ENCODE assay signal across 21 mouse cellular contexts in genomic region chr5:100711219-100711618, GRCm38 (mm10). TPM values are rescaled to one million over a fixed set of nuclear protein-coding genes. Genes with fewer than 3 reads are reported as not detected.
DNase-seq lines count a peak whose midpoint lies in the region; ATAC-seq and TF ChIP-seq lines count a peak whose summit lies in the region.
"Had no signal": no experiment of that assay in that cellular context is flagged by ENCODE, and none has a peak within 500 bp of the region (broad histone marks: within the 10 kb centered on the region; RNA-seq: fewer than 3 reads in every experiment).

No protein-coding gene starts in this region.

- intact Hi-C loops in heart, postnatal 10 days (cut with DNase I) = no loop called here

- H3K4me3 ChIP-seq in MEL (ENCODE audit: control insufficient read depth in 1 of 2, insufficient read depth in 1 of 2, low read depth in 2 of 2, low read length in 2 of 2) = 0 out of 4 replicates have a peak overlapping the region, but pooled peaks of 1 of the 2 experiments have one; percentile 5
- H3K4me3 ChIP-seq in limb, embryonic 10.5 days = no peak overlapping the region
- H3K4me3 ChIP-seq: embryonic facial prominence, embryonic 10.5 days; embryonic facial prominence, embryonic 12.5 days; forebrain, embryonic 13.5 days; forebrain, embryonic 15.5 days had no signal

- H3K9ac ChIP-seq in MEL (ENCODE audit: control insufficient read depth, low read depth, low read length, poor library complexity, severe bottlenecking) = no peak overlapping the region
- H3K9ac ChIP-seq: embryonic facial prominence, embryonic 12.5 days; forebrain, embryonic 13.5 days; forebrain, embryonic 15.5 days; forebrain, postnatal 0 days had no signal

- no peak for TF ChIP-seq CTCF in MEL (IDR thresholded peaks at IDR 0.05 in 2 of 3, conservative IDR thresholded peaks at IDR 0.05 in 1 of 3; ENCODE audit: control insufficient read depth in 1 of 3, insufficient read depth in 1 of 3, low read depth in 2 of 3, low read length in 3 of 3, poor library complexity in 1 of 3, severe bottlenecking in 1 of 3)

- DNase-seq in MEL (ENCODE audit: low read depth, low spot score) (peak; percentile 80), MEL-GATA-1-ER (ENCODE audit: extremely low read depth, low read depth) (peak; percentile 68)
- no peak for DNase-seq in limb, embryonic 10.5 days (ENCODE audit: low spot score)
- no peak for DNase-seq in heart, postnatal 10 days
- no peak for DNase-seq in embryo, embryonic 10.5 days (ENCODE audit: low spot score)
- no peak for DNase-seq in adrenal gland, postnatal 10 days
- DNase-seq: adrenal gland, adult 2 months; adrenal gland, postnatal 14 days; adrenal gland, postnatal 36 days; cerebellum, adult 11 months; cerebellum, adult 18-20 months; cerebellum, adult 8-10 months; cerebellum, adult 9-11 months; cerebellum, postnatal 14 days; cerebellum, postnatal 36 days; forebrain, postnatal 0 days had no signal

- peaks cover 0 to 16% of the 10 kb centered on the region in 2 experiments; a peak in 2 of 4 replicates for H3K4me1 ChIP-seq in MEL (ENCODE audit: control insufficient read depth in 1 of 2, insufficient read depth in 2 of 2, low read length in 2 of 2)
- H3K4me1 ChIP-seq in limb, embryonic 10.5 days = peaks cover 15% of the 10 kb centered on the region
- H3K4me1 ChIP-seq: embryonic facial prominence, embryonic 12.5 days; forebrain, embryonic 13.5 days; forebrain, embryonic 15.5 days had no signal

- peak; percentile 32 to 77; a peak in 3 of 4 replicates for TF ChIP-seq EP300 in MEL (IDR thresholded peaks at IDR 0.05; ENCODE audit: low read depth in 1 of 2, low read length in 2 of 2)

- no peaks in the 10 kb centered on the region for H3K9me3 ChIP-seq in MEL (replicated peaks; ENCODE audit: insufficient read depth, low read length)
- no peaks in the 10 kb centered on the region for H3K9me3 ChIP-seq in limb, embryonic 10.5 days (replicated peaks)
- H3K9me3 ChIP-seq: embryonic facial prominence, embryonic 10.5 days; embryonic facial prominence, embryonic 12.5 days; forebrain, embryonic 13.5 days; forebrain, embryonic 15.5 days had no signal

- H3K27ac ChIP-seq in MEL (ENCODE audit: control insufficient read depth, low read depth, low read length) = no peak overlapping the region
- peak overlapping the region; percentile 71 for H3K27ac ChIP-seq in limb, embryonic 10.5 days
- H3K27ac ChIP-seq: embryonic facial prominence, embryonic 10.5 days; embryonic facial prominence, embryonic 12.5 days; forebrain, embryonic 13.5 days; forebrain, embryonic 15.5 days had no signal

- TF ChIP-seq RAD21 in MEL (IDR thresholded peaks at IDR 0.05; ENCODE audit: low read depth, low read length) = no peak

- no peaks in the 10 kb centered on the region for H3K79me2 ChIP-seq in MEL (ENCODE audit: control insufficient read depth, insufficient read depth, low read length, poor library complexity)

- WGBS in limb, embryonic 10.5 days = 93% methylated on average over 6 of the region's 6 CpGs

- H3K36me3 ChIP-seq in MEL (ENCODE audit: control insufficient read depth in 1 of 2, insufficient read depth in 2 of 2, low read length in 2 of 2) = peaks cover 0 to 9% of the 10 kb centered on the region in 2 experiments; a peak in 2 of 4 replicates
- no peaks in the 10 kb centered on the region for H3K36me3 ChIP-seq in limb, embryonic 10.5 days
- H3K36me3 ChIP-seq: embryonic facial prominence, embryonic 10.5 days; embryonic facial prominence, embryonic 12.5 days; forebrain, embryonic 15.5 days had no signal

- TF ChIP-seq POLR2A in MEL (IDR thresholded peaks at IDR 0.05; ENCODE audit: control insufficient read depth in 1 of 2, insufficient read depth in 1 of 2, low read depth in 1 of 2, low read length in 2 of 2, poor library complexity in 1 of 2) = no peak

- H3K27me3 ChIP-seq in MEL (ENCODE audit: control insufficient read depth in 1 of 2, insufficient read depth in 2 of 2, low read length in 2 of 2) = no peaks in the 10 kb centered on the region
- no peaks in the 10 kb centered on the region for H3K27me3 ChIP-seq in limb, embryonic 10.5 days (ENCODE audit: low read depth, poor library complexity, severe bottlenecking)
- H3K27me3 ChIP-seq: embryonic facial prominence, embryonic 12.5 days; forebrain, embryonic 13.5 days; forebrain, embryonic 15.5 days had no signal

- 0 out of 2 replicates have a peak, but pooled peaks have one; percentile 46 for ATAC-seq in megakaryocyte, adult 5-6 weeks (ENCODE audit: poor library complexity, severe bottlenecking)
- ATAC-seq: forebrain, embryonic 13.5 days; forebrain, embryonic 15.5 days; forebrain, postnatal 0 days had no signal

TF ChIP-seq in MEL, 35 proteins besides CTCF, POLR2A, EP300 and RAD21:
- TF ChIP-seq ZKSCAN1 (IDR thresholded peaks at IDR 0.05; ENCODE audit: low read depth, low read length) = no peak
- no peak for TF ChIP-seq NELFE (IDR thresholded peaks at IDR 0.05; ENCODE audit: low read depth, low read length)
- peak; percentile 46 for TF ChIP-seq RCOR1 (IDR thresholded peaks at IDR 0.05; ENCODE audit: low read depth, low read length)
- no peak for TF ChIP-seq CHD1 (IDR thresholded peaks at IDR 0.05; ENCODE audit: low read depth, low read length)
- no peak for TF ChIP-seq CHD2 (IDR thresholded peaks at IDR 0.05; ENCODE audit: low read length)
- TF ChIP-seq GATA1 (IDR thresholded peaks at IDR 0.05; ENCODE audit: low read depth, low read length) = peak; percentile 88
- TF ChIP-seq TCF12 (IDR thresholded peaks at IDR 0.05; ENCODE audit: low read depth, low read length) = 0 out of 2 replicates have a peak, but pooled peaks have one; percentile 11

RNA-seq across cellular contexts. Expression of gene Hpse, which starts 8.3 kb away (rescaled TPM):
- total RNA-seq in MEL (2012; rRNA removed) = not detected in 2 replicates
- polyA plus RNA-seq in MEL (2012; ENCODE audit: insufficient read depth in 1 of 2, insufficient read length in 2 of 2, low read depth in 1 of 2, low replicate concordance in 2 of 2, missing spikeins in 1 of 2) = under 1 TPM in 1 of 2 experiments, not detected in 1; 0.03 TPM
- 0.64 and 2.3 TPM in 2 replicates for polyA plus RNA-seq in limb, embryonic 10.5 days (2016; fragmentation: Nextera tagmentation; extraction: Ambion mirVana)
- 84.1 and 95.3 TPM in 2 replicates for total RNA-seq in megakaryocyte, adult 5-6 weeks (2015)
- total RNA-seq in megakaryocyte, adult 5-6 weeks (2017) = 93.8 and 102 TPM in 2 replicates
- total RNA-seq in heart, postnatal 10 days (2021) = under 1 TPM; 0.74 to 0.79 TPM
- total RNA-seq in adrenal gland, postnatal 10 days (2021) = 1 to 10 TPM; 1.9 to 2.5 TPM

RNA-seq across cellular contexts. Expression of gene Coq2, which starts 36.3 kb away (rescaled TPM):
- total RNA-seq in MEL (2012; rRNA removed) = 30.9 and 35.4 TPM in 2 replicates
- 10 to 100 TPM in 1 of 2 experiments, not detected in 1; 56.1 TPM for polyA plus RNA-seq in MEL (2012; ENCODE audit: insufficient read depth in 1 of 2, insufficient read length in 2 of 2, low read depth in 1 of 2, low replicate concordance in 2 of 2, missing spikeins in 1 of 2)
- 60.5 and 69.0 TPM in 2 replicates for polyA plus RNA-seq in limb, embryonic 10.5 days (2016; fragmentation: Nextera tagmentation; extraction: Ambion mirVana)
- total RNA-seq in megakaryocyte, adult 5-6 weeks (2015) = 20.9 and 21.0 TPM in 2 replicates
- total RNA-seq in megakaryocyte, adult 5-6 weeks (2017) = 20.1 and 22.5 TPM in 2 replicates
- total RNA-seq in heart, postnatal 10 days (2021) = 10 to 100 TPM; 61.8 to 62.4 TPM
- total RNA-seq in adrenal gland, postnatal 10 days (2021) = 10 to 100 TPM; 55.3 to 66.0 TPM

Comparison
In these comparisons a context has a peak if more than half of its experiments do, and no peak if none do; other contexts are left out.
1. DNase-seq: peak in MEL (single experiment) and MEL-GATA-1-ER (single experiment); none in limb, embryonic 10.5 days (single experiment), heart, postnatal 10 days (0 of 2), embryo, embryonic 10.5 days (single experiment) and adrenal gland, postnatal 10 days (single experiment).
2. RNA of gene Hpse, which starts 8.3 kb away (total RNA-seq): 84.1 to 102 TPM in megakaryocyte, adult 5-6 weeks; 1.9 to 2.5 TPM in adrenal gland, postnatal 10 days, 0.74 to 0.79 TPM in heart, postnatal 10 days and not detected in MEL; every median in the first group is over 10 times any median in the second.